In genomic region chr11:116840748-116841147, GRCm38 (mm10) we compare ENCODE assay signal across 9 mouse cellular contexts. TPM values are rescaled to one million over a fixed set of nuclear protein-coding genes. Genes with fewer than 3 reads are reported as not detected.
DNase-seq lines count a peak whose midpoint lies in the region; ATAC-seq lines count a peak whose summit lies in the region.
"Had no signal": no experiment of that assay in that cellular context is flagged by ENCODE, and none has a peak within 500 bp of the region (broad histone marks: within the 10 kb centered on the region; RNA-seq: fewer than 3 reads in every experiment).

No protein-coding gene starts in this region.

- WGBS in lung, embryonic 15.5 days: 90% methylated on average over 4 of the region's 4 CpGs
- WGBS in forebrain, embryonic 11.5 days: 84% methylated on average over 4 of the region's 4 CpGs
- WGBS in limb, embryonic 12.5 days: 77% methylated on average over 4 of the region's 4 CpGs
- 89% methylated on average over 4 of the region's 4 CpGs for WGBS in neural tube, embryonic 15.5 days

- H3K4me2 ChIP-seq in lung, embryonic 15.5 days: peak overlapping the region; percentile 76
- no peak overlapping the region for H3K4me2 ChIP-seq in forebrain, embryonic 11.5 days (ENCODE audit: low read depth, low read length, severe bottlenecking)
- H3K4me2 ChIP-seq in limb, embryonic 12.5 days: peak overlapping the region; percentile 86
- H3K4me2 ChIP-seq in neural tube, embryonic 15.5 days: peak overlapping the region; percentile 80

- no peak overlapping the region for H3K4me3 ChIP-seq in lung, embryonic 15.5 days
- H3K4me3 ChIP-seq in forebrain, embryonic 11.5 days (ENCODE audit: low read depth, low read length): peak overlapping the region; percentile 0; the same call in 1 of the 2 replicates
- peak overlapping the region; percentile 80 for H3K4me3 ChIP-seq in limb, embryonic 12.5 days (replicated peaks)
- peak overlapping the region; percentile 8; the same call in 1 of the 2 replicates for H3K4me3 ChIP-seq in neural tube, embryonic 15.5 days (replicated peaks)

- H3K27ac ChIP-seq in lung, embryonic 15.5 days: no peak overlapping the region
- no peak overlapping the region for H3K27ac ChIP-seq in forebrain, embryonic 11.5 days (ENCODE audit: low read depth, low read length)
- H3K27ac ChIP-seq in limb, embryonic 12.5 days: no peak overlapping the region
- H3K27ac ChIP-seq in neural tube, embryonic 15.5 days (replicated peaks): no peak overlapping the region

- H3K9ac ChIP-seq in lung, embryonic 15.5 days: peak overlapping the region; percentile 79; the same call in 1 of the 2 replicates
- H3K9ac ChIP-seq in forebrain, embryonic 11.5 days (ENCODE audit: low read length): no peak overlapping the region
- H3K9ac ChIP-seq in limb, embryonic 12.5 days (replicated peaks): peak overlapping the region; percentile 24; the same call in 1 of the 2 replicates
- H3K9ac ChIP-seq in neural tube, embryonic 15.5 days (replicated peaks): peak overlapping the region; percentile 35

- intact Hi-C loops in left cerebral cortex, postnatal 10 days (cut with DNase I): no loop called here

- H3K36me3 ChIP-seq in lung, embryonic 15.5 days: peaks cover 54% of the 10 kb centered on the region
- peaks cover 12% of the 10 kb centered on the region for H3K36me3 ChIP-seq in forebrain, embryonic 11.5 days (ENCODE audit: control insufficient read depth, insufficient read depth, low read length)
- peaks cover 59% of the 10 kb centered on the region for H3K36me3 ChIP-seq in limb, embryonic 12.5 days
- peaks cover 49% of the 10 kb centered on the region for H3K36me3 ChIP-seq in neural tube, embryonic 15.5 days

- no peak for DNase-seq in lung, postnatal 25 days (ENCODE audit: low spot score)
- DNase-seq in forebrain, embryonic 11.5 days (ENCODE audit: low spot score): no peak
- no peak for DNase-seq in left cerebral cortex, postnatal 10 days (ENCODE audit: extremely low spot score in 1 of 2, low spot score in 2 of 2)
- no peak for DNase-seq in cerebellum, adult 9-10 months
- no peak for DNase-seq in thymus, postnatal 36 days
- DNase-seq: embryo, embryonic 11 days had no signal

- no peaks in the 10 kb centered on the region for H3K9me3 ChIP-seq in lung, embryonic 15.5 days
- H3K9me3 ChIP-seq in forebrain, embryonic 11.5 days (ENCODE audit: control insufficient read depth, low read length): no peaks in the 10 kb centered on the region
- no peaks in the 10 kb centered on the region for H3K9me3 ChIP-seq in limb, embryonic 12.5 days
- H3K9me3 ChIP-seq in neural tube, embryonic 15.5 days (replicated peaks): no peaks in the 10 kb centered on the region

- ATAC-seq in lung, embryonic 15.5 days (ENCODE audit: borderline replicate concordance, extremely low read depth, low FRiP score, low TSS enrichment): no peak
- ATAC-seq in forebrain, embryonic 11.5 days (replicated peaks; ENCODE audit: low FRiP score): no peak
- ATAC-seq in limb, embryonic 12.5 days (ENCODE audit: insufficient number of reproducible peaks, insufficient read depth, low FRiP score, low TSS enrichment, low read depth): no peak
- no peak for ATAC-seq in neural tube, embryonic 15.5 days (ENCODE audit: low FRiP score)

- peaks cover 29% of the 10 kb centered on the region for H3K4me1 ChIP-seq in lung, embryonic 15.5 days
- H3K4me1 ChIP-seq in forebrain, embryonic 11.5 days (replicated peaks; ENCODE audit: control insufficient read depth, insufficient read depth, low read length): peaks cover 8% of the 10 kb centered on the region
- H3K4me1 ChIP-seq in limb, embryonic 12.5 days (replicated peaks): peaks cover 32% of the 10 kb centered on the region
- H3K4me1 ChIP-seq in neural tube, embryonic 15.5 days: peaks cover 46% of the 10 kb centered on the region

- H3K27me3 ChIP-seq in lung, embryonic 15.5 days: no peaks in the 10 kb centered on the region
- H3K27me3 ChIP-seq in forebrain, embryonic 11.5 days (ENCODE audit: control insufficient read depth, insufficient read depth, low read length): no peaks in the 10 kb centered on the region
- no peaks in the 10 kb centered on the region for H3K27me3 ChIP-seq in limb, embryonic 12.5 days
- no peaks in the 10 kb centered on the region for H3K27me3 ChIP-seq in neural tube, embryonic 15.5 days (replicated peaks)

RNA-seq across cellular contexts. Expression of gene Mettl23, which starts 2.3 kb away (rescaled TPM):
- 61.3 and 61.9 TPM in 2 replicates for polyA plus RNA-seq in lung, embryonic 15.5 days (2015; fragmentation: Nextera tagmentation; extraction: Ambion mirVana)
- 67.6 and 70.4 TPM in 2 replicates for polyA plus RNA-seq in forebrain, embryonic 11.5 days (2014; fragmentation: Nextera tagmentation; extraction: Ambion mirVana)
- polyA plus RNA-seq in limb, embryonic 12.5 days (2016; fragmentation: Nextera tagmentation; extraction: Ambion mirVana): 58.8 and 65.3 TPM in 2 replicates
- polyA plus RNA-seq in neural tube, embryonic 15.5 days (2015; fragmentation: Nextera tagmentation; extraction: Ambion mirVana): 64.7 and 66.7 TPM in 2 replicates
- 10 to 100 TPM; 26.7 to 29.4 TPM for total RNA-seq in left cerebral cortex, postnatal 10 days (2021)

RNA-seq across cellular contexts. Expression of gene Jmjd6, which starts 2.5 kb away (rescaled TPM):
- polyA plus RNA-seq in lung, embryonic 15.5 days (2015; fragmentation: Nextera tagmentation; extraction: Ambion mirVana): 64.2 and 65.7 TPM in 2 replicates
- polyA plus RNA-seq in forebrain, embryonic 11.5 days (2014; fragmentation: Nextera tagmentation; extraction: Ambion mirVana): 86.8 and 99.5 TPM in 2 replicates
- polyA plus RNA-seq in limb, embryonic 12.5 days (2016; fragmentation: Nextera tagmentation; extraction: Ambion mirVana): 84.5 and 86.2 TPM in 2 replicates
- 63.2 and 68.6 TPM in 2 replicates for polyA plus RNA-seq in neural tube, embryonic 15.5 days (2015; fragmentation: Nextera tagmentation; extraction: Ambion mirVana)
- total RNA-seq in left cerebral cortex, postnatal 10 days (2021): 10 to 100 TPM; 27.7 to 29.3 TPM

RNA-seq across cellular contexts. Expression of gene Mfsd11, which starts 11.5 kb away (rescaled TPM):
- polyA plus RNA-seq in lung, embryonic 15.5 days (2015; fragmentation: Nextera tagmentation; extraction: Ambion mirVana): 30.3 and 30.5 TPM in 2 replicates
- polyA plus RNA-seq in forebrain, embryonic 11.5 days (2014; fragmentation: Nextera tagmentation; extraction: Ambion mirVana): 27.9 and 31.0 TPM in 2 replicates
- polyA plus RNA-seq in limb, embryonic 12.5 days (2016; fragmentation: Nextera tagmentation; extraction: Ambion mirVana): 42.8 and 43.4 TPM in 2 replicates
- 43.5 and 51.6 TPM in 2 replicates for polyA plus RNA-seq in neural tube, embryonic 15.5 days (2015; fragmentation: Nextera tagmentation; extraction: Ambion mirVana)
- 10 to 100 TPM; 39.8 to 49.4 TPM for total RNA-seq in left cerebral cortex, postnatal 10 days (2021)

RNA-seq across cellular contexts. Expression of gene Srsf2, which starts 12.1 kb away (rescaled TPM):
- 857 and 876 TPM in 2 replicates for polyA plus RNA-seq in lung, embryonic 15.5 days (2015; fragmentation: Nextera tagmentation; extraction: Ambion mirVana)
- polyA plus RNA-seq in forebrain, embryonic 11.5 days (2014; fragmentation: Nextera tagmentation; extraction: Ambion mirVana): 1,008 and 1,039 TPM in 2 replicates
- polyA plus RNA-seq in limb, embryonic 12.5 days (2016; fragmentation: Nextera tagmentation; extraction: Ambion mirVana): 1,004 and 1,014 TPM in 2 replicates
- 514 and 555 TPM in 2 replicates for polyA plus RNA-seq in neural tube, embryonic 15.5 days (2015; fragmentation: Nextera tagmentation; extraction: Ambion mirVana)
- total RNA-seq in left cerebral cortex, postnatal 10 days (2021): 100 to 1,000 TPM; 196 to 199 TPM

RNA-seq across cellular contexts. Expression of gene Mxra7, which starts 12.9 kb away (rescaled TPM):
- 18.8 and 19.0 TPM in 2 replicates for polyA plus RNA-seq in lung, embryonic 15.5 days (2015; fragmentation: Nextera tagmentation; extraction: Ambion mirVana)
- 16.8 and 19.6 TPM in 2 replicates for polyA plus RNA-seq in forebrain, embryonic 11.5 days (2014; fragmentation: Nextera tagmentation; extraction: Ambion mirVana)
- polyA plus RNA-seq in limb, embryonic 12.5 days (2016; fragmentation: Nextera tagmentation; extraction: Ambion mirVana): 19.6 and 20.8 TPM in 2 replicates
- 38.2 and 43.2 TPM in 2 replicates for polyA plus RNA-seq in neural tube, embryonic 15.5 days (2015; fragmentation: Nextera tagmentation; extraction: Ambion mirVana)
- total RNA-seq in left cerebral cortex, postnatal 10 days (2021): 10 to 100 TPM; 13.2 to 15.0 TPM
